Mouse (Mus musculus): Measurements from ENCODE around the gene Olfr658. TPM values are rescaled to one million over a fixed set of nuclear protein-coding genes. Genes with fewer than 3 reads are reported as not detected.

Olfr658 gene
- not detected in 2 replicates for polyA plus RNA-seq (2015; fragmentation: Nextera tagmentation; extraction: Ambion mirVana)

GRCm38 (mm10) chr7:104646841-104647482 lies at the start of gene Olfr658:
Olfr658 (minus strand) TSS chr7:104647305.
- H3K36me3 ChIP-seq: no peaks in the 10 kb centered on the region
- peak within 1 kb of the TSS; percentile 35 for H3K4me3 ChIP-seq
- ATAC-seq (ENCODE audit: extremely low read depth, insufficient number of reproducible peaks, low FRiP score, low TSS enrichment): no peak
- H3K9ac ChIP-seq: no peak within 1 kb of the TSS
- H3K9me3 ChIP-seq: no peaks in the 10 kb centered on the region
- WGBS: 14% methylated on average over 20 of the region's 22 CpGs
- H3K27ac ChIP-seq (replicated peaks): no peak within 1 kb of the TSS
- H3K4me1 ChIP-seq: no peaks in the 10 kb centered on the region
- peak within 1 kb of the TSS; percentile 63 for H3K4me2 ChIP-seq
- H3K27me3 ChIP-seq (replicated peaks): no peaks in the 10 kb centered on the region

GRCm38 (mm10) chr7:104686201-104686600 lies 39.1 kb upstream of the Olfr658 start, which contains the start of gene Olfr661:
Olfr661 (plus strand) TSS chr7:104686501.
- 76% methylated on average over 2 of the region's 2 CpGs for WGBS
- H3K27me3 ChIP-seq (replicated peaks): no peaks in the 10 kb centered on the region
- H3K4me2 ChIP-seq: no peak within 1 kb of the TSS

GRCm38 (mm10) chr7:104666453-104666852 lies 19.3 kb upstream of the Olfr658 start, which contains the start of gene Olfr659:
Olfr659 (plus strand) TSS chr7:104666753.
- no peaks in the 10 kb centered on the region for H3K27me3 ChIP-seq (replicated peaks)
- no peaks in the 10 kb centered on the region for H3K4me1 ChIP-seq
- no peak within 1 kb of the TSS for H3K9ac ChIP-seq
- WGBS: 69% methylated on average over 3 of the region's 3 CpGs
- H3K4me2 ChIP-seq: no peak within 1 kb of the TSS
- no peak for ATAC-seq (ENCODE audit: extremely low read depth, insufficient number of reproducible peaks, low FRiP score, low TSS enrichment)
- H3K9me3 ChIP-seq: no peaks in the 10 kb centered on the region; the same call in none of the 2 replicates
- no peak within 1 kb of the TSS for H3K27ac ChIP-seq (replicated peaks)
- no peaks in the 10 kb centered on the region for H3K36me3 ChIP-seq
- H3K4me3 ChIP-seq: no peak within 1 kb of the TSS

More at GRCm38 (mm10) chr7:104686201-104686600, 39.1 kb upstream of the Olfr658 start, which contains the start of gene Olfr661:
- ATAC-seq (ENCODE audit: extremely low read depth, insufficient number of reproducible peaks, low FRiP score, low TSS enrichment): no peak
- Histone ChIP-seq H3K9me3 (no peaks in the 10 kb centered on the region), H3K27ac (replicated peaks) (no peak within 1 kb of the TSS), H3K4me3 (no peak within 1 kb of the TSS), H3K36me3 (no peaks in the 10 kb centered on the region), H3K9ac (no peak within 1 kb of the TSS), H3K4me1 (no peaks in the 10 kb centered on the region)

GRCm38 (mm10) chr7:104624494-104624893 lies 22.6 kb downstream of the Olfr658 start, which contains the start of gene Olfr657:
Olfr657 (plus strand) TSS chr7:104624794.
- Histone ChIP-seq H3K36me3 (no peaks in the 10 kb centered on the region), H3K27ac (replicated peaks) (no peak within 1 kb of the TSS), H3K4me1 (no peaks in the 10 kb centered on the region), H3K9ac (no peak within 1 kb of the TSS), H3K4me2 (no peak within 1 kb of the TSS), H3K9me3 (no peaks in the 10 kb centered on the region), H3K27me3 (replicated peaks) (no peaks in the 10 kb centered on the region), H3K4me3 (no peak within 1 kb of the TSS)
- ATAC-seq (ENCODE audit: extremely low read depth, insufficient number of reproducible peaks, low FRiP score, low TSS enrichment): no peak

- ATAC-seq (ENCODE audit: extremely low read depth, insufficient number of reproducible peaks, low FRiP score, low TSS enrichment): no peak
- Histone ChIP-seq H3K9ac (no peak within 1 kb of the TSS), H3K4me3 (no peak within 1 kb of the TSS), H3K4me1 (no peaks in the 10 kb centered on the region), H3K27me3 (replicated peaks) (no peaks in the 10 kb centered on the region), H3K9me3 (peaks cover 4% of the 10 kb centered on the region; the same call in 1 of the 2 replicates), H3K27ac (replicated peaks) (no peak within 1 kb of the TSS), H3K36me3 (no peaks in the 10 kb centered on the region), H3K4me2 (no peak within 1 kb of the TSS)
- 64% methylated on average over 4 of the region's 4 CpGs for WGBS
These were observed 33.5 kb downstream of the Olfr658 start, which contains the start of gene Olfr656 for GRCm38 (mm10) chr7:104613655-104614054. Olfr656 (plus strand) TSS chr7:104613955.

- Histone ChIP-seq H3K4me3 (no peak overlapping the region), H3K4me2 (no peak overlapping the region), H3K36me3 (no peaks in the 10 kb centered on the region), H3K27ac (replicated peaks) (no peak overlapping the region), H3K9ac (no peak overlapping the region), H3K4me1 (no peaks in the 10 kb centered on the region), H3K27me3 (replicated peaks) (no peaks in the 10 kb centered on the region), H3K9me3 (no peaks in the 10 kb centered on the region)
- no peak for ATAC-seq (ENCODE audit: extremely low read depth, insufficient number of reproducible peaks, low FRiP score, low TSS enrichment)
These were observed 42.4 kb downstream of the Olfr658 start for GRCm38 (mm10) chr7:104604727-104605126.

GRCm38 (mm10) chr7:104603173-104603572 lies 43.9 kb downstream of the Olfr658 start:
- Histone ChIP-seq H3K4me3 (no peak overlapping the region), H3K9ac (no peak overlapping the region), H3K27me3 (replicated peaks) (no peaks in the 10 kb centered on the region), H3K4me1 (no peaks in the 10 kb centered on the region), H3K4me2 (no peak overlapping the region), H3K27ac (replicated peaks) (no peak overlapping the region), H3K36me3 (no peaks in the 10 kb centered on the region), H3K9me3 (no peaks in the 10 kb centered on the region)
- ATAC-seq (ENCODE audit: extremely low read depth, insufficient number of reproducible peaks, low FRiP score, low TSS enrichment): no peak
- 2% methylated on average over 3 of the region's 3 CpGs for WGBS

GRCm38 (mm10) chr7:104601679-104602078 lies 45.4 kb downstream of the Olfr658 start, which contains the start of gene Olfr655:
Olfr655 (minus strand) TSS chr7:104601779.
- no peak for ATAC-seq (ENCODE audit: extremely low read depth, insufficient number of reproducible peaks, low FRiP score, low TSS enrichment)
- WGBS: 64% methylated on average over 2 of the region's 2 CpGs
- Histone ChIP-seq H3K4me3 (no peak within 1 kb of the TSS), H3K4me1 (no peaks in the 10 kb centered on the region), H3K27ac (replicated peaks) (no peak within 1 kb of the TSS), H3K9me3 (no peaks in the 10 kb centered on the region), H3K9ac (no peak within 1 kb of the TSS), H3K4me2 (no peak within 1 kb of the TSS), H3K36me3 (no peaks in the 10 kb centered on the region), H3K27me3 (replicated peaks) (no peaks in the 10 kb centered on the region)

Other genes starting within 250 kb of the Olfr658 start
- gene Trim30c, start 246.5 kb downstream of the Olfr658 start, polyA plus RNA-seq (2015; fragmentation: Nextera tagmentation; extraction: Ambion mirVana): 0.11 and 0.16 TPM in 2 replicates
- 1.0 TPM in 2 replicates for gene Trim30a, start 182.1 kb downstream of the Olfr658 start, polyA plus RNA-seq (2015; fragmentation: Nextera tagmentation; extraction: Ambion mirVana)
- gene Trim30d, start 139.5 kb downstream of the Olfr658 start, polyA plus RNA-seq (2015; fragmentation: Nextera tagmentation; extraction: Ambion mirVana): 0.21 and 0.47 TPM in 2 replicates
- gene Olfr651, start 97.2 kb downstream of the Olfr658 start, polyA plus RNA-seq (2015; fragmentation: Nextera tagmentation; extraction: Ambion mirVana): not detected in 2 replicates
- gene Olfr652, start 86.4 kb downstream of the Olfr658 start, polyA plus RNA-seq (2015; fragmentation: Nextera tagmentation; extraction: Ambion mirVana): not detected in 2 replicates
- gene Olfr653, start 70.0 kb downstream of the Olfr658 start, polyA plus RNA-seq (2015; fragmentation: Nextera tagmentation; extraction: Ambion mirVana): not detected in 2 replicates
- gene Olfr654, start 60.3 kb downstream of the Olfr658 start, polyA plus RNA-seq (2015; fragmentation: Nextera tagmentation; extraction: Ambion mirVana): not detected in 2 replicates
- not detected in 2 replicates for gene Olfr655, start 45.5 kb downstream of the Olfr658 start, polyA plus RNA-seq (2015; fragmentation: Nextera tagmentation; extraction: Ambion mirVana)
- gene Olfr656, start 33.4 kb downstream of the Olfr658 start, polyA plus RNA-seq (2015; fragmentation: Nextera tagmentation; extraction: Ambion mirVana): not detected in 2 replicates
- gene Olfr657, start 22.5 kb downstream of the Olfr658 start, polyA plus RNA-seq (2015; fragmentation: Nextera tagmentation; extraction: Ambion mirVana): not detected in 2 replicates
- gene Olfr659, start 19.4 kb upstream of the Olfr658 start, polyA plus RNA-seq (2015; fragmentation: Nextera tagmentation; extraction: Ambion mirVana): not detected in 2 replicates
- not detected in 2 replicates for gene Olfr661, start 39.2 kb upstream of the Olfr658 start, polyA plus RNA-seq (2015; fragmentation: Nextera tagmentation; extraction: Ambion mirVana)
- gene Usp17le, start 130.2 kb upstream of the Olfr658 start, polyA plus RNA-seq (2015; fragmentation: Nextera tagmentation; extraction: Ambion mirVana): not detected in 2 replicates
- not detected in 2 replicates for gene Usp17lb, start 195.3 kb upstream of the Olfr658 start, polyA plus RNA-seq (2015; fragmentation: Nextera tagmentation; extraction: Ambion mirVana)
- gene Usp17la, start 209.7 kb upstream of the Olfr658 start, polyA plus RNA-seq (2015; fragmentation: Nextera tagmentation; extraction: Ambion mirVana): not detected in 2 replicates
- gene Olfr665, start 230.7 kb upstream of the Olfr658 start, polyA plus RNA-seq (2015; fragmentation: Nextera tagmentation; extraction: Ambion mirVana): not detected in 2 replicates
- not detected in 2 replicates for gene Olfr666, start 248.6 kb upstream of the Olfr658 start, polyA plus RNA-seq (2015; fragmentation: Nextera tagmentation; extraction: Ambion mirVana)

Data from heart, embryonic 13.5 days (tissue).